Mouse (Mus musculus) neural tube, embryonic 14.5 days (tissue): ENCODE results near the gene Fbn1. TPM values are rescaled to one million over a fixed set of nuclear protein-coding genes. Genes with fewer than 3 reads are reported as not detected.

ENCODE experiments used
- ATAC-seq: fragments of 200-750 bp; cut with Nextera tagmentation; 2 replicates; pipeline ENCODE4 v1.8.0; 2017; ENCODE audit warnings: low read depth, mild to moderate bottlenecking, moderate TSS enrichment, moderate library complexity
- H3K27ac ChIP-seq: fragments of 300-500 bp; sonication (generic); 2 replicates; pipeline ENCODE4 v1.5.1; 2014; ENCODE audit warnings: low read depth, mild to moderate bottlenecking, control low read depth, low read length, moderate library complexity, mixed read lengths
- H3K27me3 ChIP-seq: fragments of 300-500 bp; sonication (generic); 2 replicates; pipeline ENCODE4 v1.6.1; 2014; ENCODE audit warnings: low read length; ENCODE audit not compliant: control insufficient read depth, insufficient read depth
- H3K36me3 ChIP-seq: fragments of 300-500 bp; sonication (generic); 2 replicates; pipeline ENCODE4 v1.6.1; 2014; ENCODE audit warnings: low read length, mixed read lengths; ENCODE audit not compliant: control insufficient read depth, insufficient read depth
- H3K4me1 ChIP-seq: fragments of 300-500 bp; sonication (generic); 2 replicates; pipeline ENCODE4 v1.6.1; 2014; ENCODE audit warnings: low read length; ENCODE audit not compliant: control insufficient read depth, insufficient read depth
- H3K4me2 ChIP-seq: fragments of 300-500 bp; sonication (generic); 2 replicates; pipeline ENCODE4 v1.6.1; 2014; ENCODE audit warnings: mild to moderate bottlenecking, low read depth, low read length, control low read depth
- H3K4me3 ChIP-seq: fragments of 300-500 bp; sonication (generic); 2 replicates; pipeline ENCODE4 v1.5.1; 2014; ENCODE audit warnings: low read depth, low read length, control low read depth, mixed read lengths
- H3K9ac ChIP-seq: fragments of 300-500 bp; sonication (generic); replicated peaks from 2 replicates; pipeline ENCODE4 v1.6.1; 2014; ENCODE audit warnings: low read depth, mild to moderate bottlenecking, control low read depth, low read length, mixed read lengths
- H3K9me3 ChIP-seq: fragments of 300-500 bp; sonication (generic); 2 replicates; pipeline ENCODE4 v1.6.1; 2016; ENCODE audit warnings: low read length; ENCODE audit not compliant: control insufficient read depth
- WGBS: fragments of 180-500 bp; shearing (Covaris S2); extraction: QIAGEN DNeasy Blood & Tissue Kit; methylation state at CpG from one replicate; pipeline ENCODE4 v1.1.7; 2014; 5-methylcytosine and 5-hydroxymethylcytosine counted together
- polyA plus RNA-seq: library from polyadenylated mRNA; unstranded; fragments of >200 nt; fragmentation: Nextera tagmentation; extraction: Ambion mirVana; gene quantifications from 2 replicates; pipeline ENCODE4 v1.2.1, GENCODE M21; 2014

Gene Fbn1
- polyA plus RNA-seq, 1 experiment from 2014 or later = 1.8 TPM

- no peak overlapping the region for H3K4me3 ChIP-seq
- no peaks in the 10 kb centered on the region for H3K27me3 ChIP-seq
- H3K27ac ChIP-seq = no peak overlapping the region
- ATAC-seq = no peak
- H3K36me3 ChIP-seq = no peaks in the 10 kb centered on the region
- H3K9me3 ChIP-seq = no peaks in the 10 kb centered on the region
- no peak overlapping the region for H3K9ac ChIP-seq
- 60% methylated on average over 15 of the region's 15 CpGs for WGBS
- no peaks in the 10 kb centered on the region for H3K4me1 ChIP-seq
- no peak overlapping the region for H3K4me2 ChIP-seq
These were observed 15.5 kb downstream of the Fbn1 start for GRCm38 (mm10) chr2:125492050-125492900.

- H3K27me3 ChIP-seq = no peaks in the 10 kb centered on the region
- no peaks in the 10 kb centered on the region for H3K4me1 ChIP-seq
- no peak overlapping the region for H3K4me2 ChIP-seq
- H3K27ac ChIP-seq = no peak overlapping the region
- no peak overlapping the region for H3K9ac ChIP-seq
- no peaks in the 10 kb centered on the region for H3K36me3 ChIP-seq
- H3K4me3 ChIP-seq = no peak overlapping the region
- no peaks in the 10 kb centered on the region for H3K9me3 ChIP-seq
- 97% methylated on average over 1 of the region's 1 CpGs for WGBS
- ATAC-seq = no peak
These were observed 17.8 kb downstream of the Fbn1 start for GRCm38 (mm10) chr2:125489979-125490378.

- Histone ChIP-seq H3K4me3 (no peak overlapping the region), H3K27me3 (no peaks in the 10 kb centered on the region), H3K27ac (no peak overlapping the region), H3K4me1 (no peaks in the 10 kb centered on the region), H3K36me3 (no peaks in the 10 kb centered on the region), H3K9ac (no peak overlapping the region), H3K4me2 (no peak overlapping the region), H3K9me3 (no peaks in the 10 kb centered on the region)
- WGBS = 85% methylated on average over 9 of the region's 9 CpGs
- no peak for ATAC-seq
These were observed 22.9 kb downstream of the Fbn1 start for GRCm38 (mm10) chr2:125484910-125485309.

GRCm38 (mm10) chr2:125484164-125484563 is 23.6 kb downstream of the Fbn1 start:
- H3K27me3 ChIP-seq = no peaks in the 10 kb centered on the region
- no peak for ATAC-seq
- H3K9me3 ChIP-seq = no peaks in the 10 kb centered on the region
- H3K4me1 ChIP-seq = no peaks in the 10 kb centered on the region
- H3K9ac ChIP-seq = no peak overlapping the region
- no peak overlapping the region for H3K27ac ChIP-seq
- no peak overlapping the region for H3K4me3 ChIP-seq
- no peaks in the 10 kb centered on the region for H3K36me3 ChIP-seq
- H3K4me2 ChIP-seq = no peak overlapping the region

GRCm38 (mm10) chr2:125481531-125482317 is 26.1 kb downstream of the Fbn1 start:
- ATAC-seq = no peak
- H3K9ac ChIP-seq = no peak overlapping the region
- H3K4me2 ChIP-seq = no peak overlapping the region
- H3K36me3 ChIP-seq = no peaks in the 10 kb centered on the region
- H3K27me3 ChIP-seq = no peaks in the 10 kb centered on the region
- H3K4me3 ChIP-seq = no peak overlapping the region
- H3K9me3 ChIP-seq = no peaks in the 10 kb centered on the region
- no peaks in the 10 kb centered on the region for H3K4me1 ChIP-seq
- WGBS = 95% methylated on average over 9 of the region's 9 CpGs
- no peak overlapping the region for H3K27ac ChIP-seq

- ATAC-seq = no peak
- Histone ChIP-seq H3K4me2 (no peak overlapping the region), H3K36me3 (no peaks in the 10 kb centered on the region), H3K9ac (no peak overlapping the region), H3K27me3 (no peaks in the 10 kb centered on the region), H3K9me3 (no peaks in the 10 kb centered on the region), H3K4me1 (no peaks in the 10 kb centered on the region), H3K27ac (no peak overlapping the region), H3K4me3 (no peak overlapping the region)
- WGBS = 94% methylated on average over 4 of the region's 4 CpGs
These were observed 26.7 kb downstream of the Fbn1 start for GRCm38 (mm10) chr2:125481116-125481515.

GRCm38 (mm10) chr2:125480057-125480456 is 27.7 kb downstream of the Fbn1 start:
- Histone ChIP-seq H3K4me3 (no peak overlapping the region), H3K4me2 (no peak overlapping the region), H3K4me1 (no peaks in the 10 kb centered on the region), H3K9ac (no peak overlapping the region), H3K36me3 (no peaks in the 10 kb centered on the region), H3K9me3 (no peaks in the 10 kb centered on the region), H3K27me3 (no peaks in the 10 kb centered on the region), H3K27ac (no peak overlapping the region)
- no peak for ATAC-seq
- WGBS = 90% methylated on average over 5 of the region's 5 CpGs

- no peak overlapping the region for H3K27ac ChIP-seq
- no peaks in the 10 kb centered on the region for H3K4me1 ChIP-seq
- H3K4me2 ChIP-seq = no peak overlapping the region
- no peaks in the 10 kb centered on the region for H3K9me3 ChIP-seq
- H3K9ac ChIP-seq = no peak overlapping the region
- no peaks in the 10 kb centered on the region for H3K36me3 ChIP-seq
- no peak overlapping the region for H3K4me3 ChIP-seq
- WGBS = 56% methylated on average over 4 of the region's 4 CpGs
- no peak; the same call in 1 of the 2 replicates for ATAC-seq
- no peaks in the 10 kb centered on the region for H3K27me3 ChIP-seq
These were observed 29.1 kb downstream of the Fbn1 start for GRCm38 (mm10) chr2:125478705-125479104.

- H3K4me3 ChIP-seq = no peak overlapping the region
- H3K27ac ChIP-seq = no peak overlapping the region
- ATAC-seq = no peak
- no peak overlapping the region for H3K9ac ChIP-seq
- 72% methylated on average over 3 of the region's 3 CpGs for WGBS
- no peaks in the 10 kb centered on the region for H3K4me1 ChIP-seq
- no peak overlapping the region for H3K4me2 ChIP-seq
- H3K36me3 ChIP-seq = no peaks in the 10 kb centered on the region
- H3K9me3 ChIP-seq = no peaks in the 10 kb centered on the region
- H3K27me3 ChIP-seq = no peaks in the 10 kb centered on the region
These were observed 30.4 kb downstream of the Fbn1 start for GRCm38 (mm10) chr2:125477367-125477766.
